Mouse (Mus musculus) heart, postnatal 25 days (tissue): ENCODE measurements around the gene S1pr2. TPM values are rescaled to one million over a fixed set of nuclear protein-coding genes. Genes with fewer than 3 reads are reported as not detected.
A peak's percentile ranks its signal among the peaks of the same experiment; 100 is the strongest.
"Not testable (repeated sequence)": the region's sequence is repeated elsewhere in the genome, so short reads cannot be mapped to it uniquely, and the experiment has no call there.

Source experiments
- DNase-seq: peaks from one replicate; pipeline ENCODE4 v3.0.0; 2022; ENCODE audit warnings: low spot score
- intact Hi-C: fragments of 180-260 bp; cut with DNase I; formaldehyde crosslinking; loops from one replicate; pipeline ENCODE4 v1.15.1; 2025
- total RNA-seq, 2 experiments: library from RNA; stranded (reverse); gene quantifications; 2 replicates each; pipeline ENCODE4 v1.2.3; 2021

Gene S1pr2
- total RNA-seq, 2 experiments from 2014 or later: 4.2 to 6.7 TPM

GRCm38 (mm10) chr9:21002270-21002626 lies 25.7 kb upstream of the S1pr2 start:
- intact Hi-C loops: loop anchor here (2.0 to 5.0 kb wide), 3 partner anchors 27 to 135 kb away; partner anchors contain the start of gene Icam4
- DNase-seq: no peak

GRCm38 (mm10) chr9:21001651-21002200 lies 25.1 kb upstream of the S1pr2 start:
- no peak for DNase-seq
- intact Hi-C loops: loop anchor here (2.0 to 5.0 kb wide), 5 partner anchors 25 to 136 kb away; partner anchors contain the start of genes Icam4 and S1pr2

GRCm38 (mm10) chr9:21000811-21001210 lies 24.2 kb upstream of the S1pr2 start:
- DNase-seq: no peak
- intact Hi-C loops: loop anchor here (2.0 to 5.0 kb wide), 4 partner anchors 24 to 136 kb away; partner anchors contain the start of gene S1pr2

- intact Hi-C loops: loop anchor here (5.0 kb wide), 1 partner anchor 81 kb away; no protein-coding TSS in a partner anchor
- DNase-seq: not testable (repeated sequence)
These were observed 21.8 kb upstream of the S1pr2 start for GRCm38 (mm10) chr9:20998337-20998736.

GRCm38 (mm10) chr9:20997065-20997464 lies 20.5 kb upstream of the S1pr2 start:
- no peak for DNase-seq
- intact Hi-C loops: loop anchor here (5.0 kb wide), 1 partner anchor 80 kb away; no protein-coding TSS in a partner anchor

GRCm38 (mm10) chr9:20995069-20995468 lies 18.5 kb upstream of the S1pr2 start:
- intact Hi-C loops: loop anchor here (5.0 kb wide), 1 partner anchor 78 kb away; no protein-coding TSS in a partner anchor

GRCm38 (mm10) chr9:20993165-20993898 lies 16.8 kb upstream of the S1pr2 start:
- intact Hi-C loops: no loop called here
- DNase-seq: no peak

More at GRCm38 (mm10) chr9:20995069-20995468, 18.5 kb upstream of the S1pr2 start:
- no peak for DNase-seq

- intact Hi-C loops: no loop called here
These were observed 15.0 kb upstream of the S1pr2 start for GRCm38 (mm10) chr9:20991587-20991986.

GRCm38 (mm10) chr9:20990861-20991260 lies 14.3 kb upstream of the S1pr2 start:
- intact Hi-C loops: no loop called here
- no peak for DNase-seq

More at GRCm38 (mm10) chr9:20991587-20991986, 15.0 kb upstream of the S1pr2 start:
- DNase-seq: no peak

GRCm38 (mm10) chr9:20987953-20988352 lies 11.4 kb upstream of the S1pr2 start:
- intact Hi-C loops: no loop called here
- no peak for DNase-seq

- DNase-seq: peak; percentile 58
- intact Hi-C loops: no loop called here
These were observed 10.5 kb upstream of the S1pr2 start for GRCm38 (mm10) chr9:20986952-20987686.

- intact Hi-C loops: no loop called here
- no peak for DNase-seq
These were observed 6.6 kb upstream of the S1pr2 start for GRCm38 (mm10) chr9:20983169-20983568.

GRCm38 (mm10) chr9:20982171-20982570 lies 5.6 kb upstream of the S1pr2 start:
- intact Hi-C loops: no loop called here
- no peak for DNase-seq

GRCm38 (mm10) chr9:20979769-20980168 lies 3.2 kb upstream of the S1pr2 start:
- intact Hi-C loops: loop anchor here (2.0 kb wide), 1 partner anchor 27 kb away; no protein-coding TSS in a partner anchor

GRCm38 (mm10) chr9:20979181-20979580 lies 2.6 kb upstream of the S1pr2 start:
- intact Hi-C loops: loop anchor here (2.0 kb wide), 1 partner anchor 26 kb away; no protein-coding TSS in a partner anchor

More at GRCm38 (mm10) chr9:20979769-20980168, 3.2 kb upstream of the S1pr2 start:
- DNase-seq: no peak

GRCm38 (mm10) chr9:20978409-20979095 lies 2.0 kb upstream of the S1pr2 start:
- intact Hi-C loops: loop anchor here (2.0 kb wide), 1 partner anchor 26 kb away; no protein-coding TSS in a partner anchor
- DNase-seq: no peak

More at GRCm38 (mm10) chr9:20979181-20979580, 2.6 kb upstream of the S1pr2 start:
- DNase-seq: no peak

- intact Hi-C loops: loop anchor here (2.0 kb wide), 1 partner anchor 24 kb away; no protein-coding TSS in a partner anchor
- DNase-seq: no peak
These were observed 544 bp upstream of the S1pr2 start for GRCm38 (mm10) chr9:20976961-20977689.

GRCm38 (mm10) chr9:20975431-20976215 lies 958 bp downstream of the S1pr2 start:
- DNase-seq: peak; percentile 34
- intact Hi-C loops: loop anchor here (2.0 kb wide), 1 partner anchor 25 kb away; no protein-coding TSS in a partner anchor
